Mouse (Mus musculus) megakaryocyte-erythroid progenitor cell, adult 5 weeks (primary cell): ENCODE measurements around the gene Creg2. TPM values are rescaled to one million over a fixed set of nuclear protein-coding genes. Genes with fewer than 3 reads are reported as not detected.

Experiments used
- polyA plus RNA-seq: library from polyadenylated mRNA; stranded (reverse); fragments of >175 nt; gene quantifications from 2 replicates; pipeline ENCODE4 v1.2.3, GENCODE M21; 2012

Gene Creg2
- not detected in 2 replicates for polyA plus RNA-seq

GRCm38 (mm10) chr1:39651241-39651548, at the start of gene Creg2:
Gene Creg2 (minus strand): TSS chr1:39651474.

GRCm38 (mm10) chr1:39577253-39577705, 74.0 kb downstream of the Creg2 start, which contains the start of gene Rnf149:
Gene Rnf149 (minus strand): TSS chr1:39577405.

Other genes with a start within 250 kb of the Creg2 start
- gene Tbc1d8, start 172.7 kb downstream of the Creg2 start, polyA plus RNA-seq = 8.3 and 8.5 TPM in 2 replicates
- 42.9 and 46.8 TPM in 2 replicates for gene Cnot11, start 116.5 kb downstream of the Creg2 start, polyA plus RNA-seq
- gene Rnf149, start 74.1 kb downstream of the Creg2 start, polyA plus RNA-seq = 27.8 and 28.6 TPM in 2 replicates
- 0.18 TPM in 1 of 2 replicates, not detected in the other for gene Rfx8, start 69.5 kb upstream of the Creg2 start, polyA plus RNA-seq
- not detected in 2 replicates for gene Gm3646, start 153.9 kb upstream of the Creg2 start, polyA plus RNA-seq
- gene Map4k4, start 249.4 kb upstream of the Creg2 start, polyA plus RNA-seq = 53.9 and 75.8 TPM in 2 replicates